Mouse (Mus musculus) liver, embryonic 14.5 days (tissue): ENCODE results near the gene Nrp1.

ENCODE experiments used
- CTCF ChIP-seq: IDR thresholded peaks from 2 replicates; pipeline ENCODE4 v1.5.1; 2016; ENCODE audit warnings: antibody characterized with exemption, low read depth, control low read depth
- EP300 ChIP-seq: IDR thresholded peaks from 2 replicates; pipeline ENCODE4 v1.6.1; 2016; ENCODE audit warnings: antibody characterized with exemption, low read depth

GRCm38 (mm10) chr8:128359521-128360318 lies 1.3 kb downstream of the Nrp1 start:
- TF ChIP-seq CTCF (no peak), EP300 (no peak)
